Mouse (Mus musculus) small intestine, adult 2 months (tissue): ENCODE data around the gene Tmem203. TPM values are rescaled to one million over a fixed set of nuclear protein-coding genes. Genes with fewer than 3 reads are reported as not detected.

Source experiments
- H3K27ac ChIP-seq: fragments of 200-500 bp; 2 replicates; pipeline ENCODE4 v1.5.1; 2012; ENCODE audit warnings: low read depth, low read length, control low read depth, inconsistent platforms; ENCODE audit not compliant: insufficient read depth
- H3K27me3 ChIP-seq: fragments of 200-500 bp; 2 replicates; pipeline ENCODE4 v1.6.1; 2012; ENCODE audit warnings: mild to moderate bottlenecking, moderate library complexity, low read length, inconsistent platforms; ENCODE audit not compliant: control insufficient read depth, insufficient read depth
- H3K36me3 ChIP-seq: fragments of 200-500 bp; 2 replicates; pipeline ENCODE4 v1.6.1; 2012; ENCODE audit warnings: mild to moderate bottlenecking, low read length, control low read depth, inconsistent platforms; ENCODE audit not compliant: control insufficient read depth, insufficient read depth
- H3K4me1 ChIP-seq: fragments of 200-500 bp; 2 replicates; pipeline ENCODE4 v1.6.1; 2012; ENCODE audit warnings: low read length, inconsistent platforms, mixed read lengths; ENCODE audit not compliant: control insufficient read depth, insufficient read depth, insufficient read length
- H3K4me3 ChIP-seq: fragments of 200-500 bp; 2 replicates; pipeline ENCODE4 v1.5.1; 2012; ENCODE audit warnings: low read depth, mild to moderate bottlenecking, control low read depth, inconsistent platforms, low read length, moderate library complexity
- CTCF ChIP-seq: fragments of 200-500 bp; IDR thresholded peaks from 2 replicates; pipeline ENCODE4 v1.5.1; 2012; ENCODE audit warnings: low read depth, mild to moderate bottlenecking, control low read depth, inconsistent platforms, low read length, moderate library complexity, mixed read lengths; ENCODE audit not compliant: insufficient replicate concordance, insufficient read length; ENCODE audit errors: extremely low read depth
- POLR2A ChIP-seq: fragments of 200-500 bp; IDR thresholded peaks from 2 replicates; pipeline ENCODE4 v1.6.1; 2012; ENCODE audit warnings: low read depth, mild to moderate bottlenecking, control low read depth, inconsistent platforms, low read length, moderate library complexity
- WGBS: fragments of 180-500 bp; shearing (Covaris S2); methylation state at CpG from one replicate; pipeline ENCODE4 v1.1.7; 2018; 5-methylcytosine and 5-hydroxymethylcytosine counted together
- polyA plus RNA-seq: library from polyadenylated mRNA; depleted of rRNA; stranded (reverse); fragments of >200 nt; gene quantifications from 2 replicates; pipeline ENCODE4 v1.2.3, GENCODE M21; 2012

Gene Tmem203
- polyA plus RNA-seq, 1 experiment = 51.5 TPM

- H3K27ac ChIP-seq = peak overlapping the region; percentile 10; the same call in 1 of the 2 replicates
Measured at GRCm38 (mm10) chr2:25291184-25292053, 36.2 kb downstream of the Tmem203 start.

GRCm38 (mm10) chr2:25292054-25292544 is 36.9 kb downstream of the Tmem203 start:
- peaks cover 40% of the 10 kb centered on the region for H3K4me1 ChIP-seq
- H3K4me3 ChIP-seq = peak overlapping the region; percentile 67
- TF ChIP-seq POLR2A = no peak
- no peak for TF ChIP-seq CTCF
- peaks cover 10% of the 10 kb centered on the region for H3K27me3 ChIP-seq
- 2% methylated on average over 43 of the region's 43 CpGs for WGBS
- no peak overlapping the region for H3K27ac ChIP-seq
- no peaks in the 10 kb centered on the region for H3K36me3 ChIP-seq

More at GRCm38 (mm10) chr2:25291184-25292053, 36.2 kb downstream of the Tmem203 start:
- Histone ChIP-seq H3K36me3 (no peaks in the 10 kb centered on the region), H3K4me3 (peak overlapping the region; percentile 67), H3K4me1 (peaks cover 45% of the 10 kb centered on the region), H3K27me3 (peaks cover 10% of the 10 kb centered on the region)
- TF ChIP-seq POLR2A (no peak), CTCF (no peak)
- WGBS = 4% methylated on average over 31 of the region's 32 CpGs

GRCm38 (mm10) chr2:25292856-25293255 is 37.6 kb downstream of the Tmem203 start:
- Histone ChIP-seq H3K4me3 (peak overlapping the region; percentile 67), H3K27me3 (peaks cover 10% of the 10 kb centered on the region), H3K4me1 (peaks cover 33% of the 10 kb centered on the region), H3K27ac (no peak overlapping the region), H3K36me3 (no peaks in the 10 kb centered on the region)
- 0% methylated on average over 1 of the region's 1 CpGs for WGBS
- TF ChIP-seq CTCF (peak; percentile 96; the same call in 1 of the 2 replicates), POLR2A (0 out of 2 replicates have a peak, but pooled peaks have one; percentile 26)

- peaks cover 10% of the 10 kb centered on the region for H3K27me3 ChIP-seq
- H3K27ac ChIP-seq = no peak overlapping the region
- WGBS = 71% methylated on average over 9 of the region's 9 CpGs
- H3K36me3 ChIP-seq = no peaks in the 10 kb centered on the region
- no peak overlapping the region for H3K4me3 ChIP-seq
- TF ChIP-seq POLR2A (no peak), CTCF (no peak)
- H3K4me1 ChIP-seq = peaks cover 24% of the 10 kb centered on the region
Measured at GRCm38 (mm10) chr2:25293706-25294105, 38.5 kb downstream of the Tmem203 start.

- H3K4me3 ChIP-seq = no peak overlapping the region
- WGBS = 78% methylated on average over 8 of the region's 8 CpGs
- peaks cover 4% of the 10 kb centered on the region for H3K27me3 ChIP-seq
- H3K27ac ChIP-seq = no peak overlapping the region
- TF ChIP-seq POLR2A (no peak), CTCF (no peak)
- H3K4me1 ChIP-seq = peaks cover 4% of the 10 kb centered on the region
- H3K36me3 ChIP-seq = no peaks in the 10 kb centered on the region
Measured at GRCm38 (mm10) chr2:25297093-25297492, 41.9 kb downstream of the Tmem203 start.

- Histone ChIP-seq H3K4me3 (no peak overlapping the region), H3K27me3 (no peaks in the 10 kb centered on the region; the same call in 1 of the 2 replicates), H3K4me1 (no peaks in the 10 kb centered on the region), H3K27ac (no peak overlapping the region), H3K36me3 (no peaks in the 10 kb centered on the region)
- 59% methylated on average over 10 of the region's 10 CpGs for WGBS
- TF ChIP-seq POLR2A (no peak), CTCF (no peak)
Measured at GRCm38 (mm10) chr2:25298046-25298445, 42.8 kb downstream of the Tmem203 start.

- Histone ChIP-seq H3K36me3 (no peaks in the 10 kb centered on the region), H3K27me3 (peaks cover 8% of the 10 kb centered on the region; the same call in 1 of the 2 replicates), H3K4me1 (0 out of 2 replicates have a peak, but pooled peaks cover 3% of the 10 kb centered on the region), H3K27ac (no peak overlapping the region), H3K4me3 (no peak overlapping the region)
- 54% methylated on average over 3 of the region's 3 CpGs for WGBS
- no peak for TF ChIP-seq CTCF
- no peak for TF ChIP-seq POLR2A
Measured at GRCm38 (mm10) chr2:25303452-25303851, 48.2 kb downstream of the Tmem203 start.
